Mouse (Mus musculus) adrenal gland (tissue): Measurements from ENCODE around the gene Chga.

ENCODE experiments used
- intact Hi-C: fragments of 180-260 bp; cut with DNase I; formaldehyde crosslinking; loops from one replicate; pipeline ENCODE4 v1.15.1; 2025
- long read RNA-seq, 2 experiments: library from polyadenylated mRNA; unstranded; transcript quantifications; one replicate each; pipeline ENCODE4 v2.0.0; 2020; ENCODE audit warnings: borderline replicate concordance in 1 of 2; ENCODE audit not compliant: insufficient replicate concordance in 1 of 2

Chga gene
- long read RNA-seq, experiment 1, transcript Chga-201 (8 exons, 1,883 nt): major isoform, 1,738 of 2,061 reads
- long read RNA-seq, experiment 1, partial matches to known transcripts: 235 of 2,061 reads
- long read RNA-seq, experiment 1, other reads (novel, unspliced or antisense): 88 of 2,061 reads
- long read RNA-seq, experiment 2, transcript Chga-201 (8 exons, 1,883 nt): major isoform, 1,611 of 2,171 reads
- long read RNA-seq, experiment 2, partial matches to known transcripts: 445 of 2,171 reads
- long read RNA-seq, experiment 2, other reads (novel, unspliced or antisense): 115 of 2,171 reads

DNA sequence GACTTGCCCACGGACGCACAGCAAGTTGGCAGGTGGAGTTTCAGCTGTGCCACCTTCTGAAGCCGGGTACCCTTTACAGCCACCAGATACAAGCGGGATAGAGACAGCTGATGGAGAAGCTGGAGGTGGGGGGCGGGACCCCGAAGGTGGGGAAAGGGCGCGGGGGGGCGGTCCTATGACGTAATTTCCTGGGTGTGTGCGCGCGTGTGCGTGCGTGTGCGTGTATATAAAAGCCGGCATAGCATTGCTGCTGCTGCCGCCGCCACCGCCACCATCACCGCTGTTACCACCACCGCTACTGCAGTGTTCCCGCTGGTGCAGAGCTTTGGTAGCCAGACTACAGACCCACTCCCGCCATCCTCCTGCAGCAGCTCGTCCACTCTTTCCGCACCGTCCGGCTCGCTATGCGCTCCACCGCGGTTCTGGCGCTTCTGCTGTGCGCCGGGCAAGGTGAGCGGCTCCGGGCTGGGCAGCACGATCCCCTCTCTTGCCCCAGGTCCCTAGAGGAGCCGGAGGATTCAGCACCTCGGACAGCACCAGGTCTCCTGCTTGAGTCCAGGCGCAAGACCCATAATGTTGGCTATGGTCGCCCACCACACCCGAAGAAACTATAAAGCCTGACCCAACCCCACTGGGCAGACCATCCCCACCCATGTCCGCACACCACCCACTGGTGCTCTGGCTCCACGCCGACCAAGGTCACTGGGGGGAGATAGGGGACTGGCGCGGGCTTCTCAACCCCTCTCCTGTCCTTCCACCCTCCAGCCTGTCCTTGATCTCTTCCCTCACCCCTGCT lies at the start of gene Chga:
Gene Chga, plus strand, starts transcription at position 249 of the 796 bp plus-strand sequence.
- intact Hi-C loops: no loop called here

DNA sequence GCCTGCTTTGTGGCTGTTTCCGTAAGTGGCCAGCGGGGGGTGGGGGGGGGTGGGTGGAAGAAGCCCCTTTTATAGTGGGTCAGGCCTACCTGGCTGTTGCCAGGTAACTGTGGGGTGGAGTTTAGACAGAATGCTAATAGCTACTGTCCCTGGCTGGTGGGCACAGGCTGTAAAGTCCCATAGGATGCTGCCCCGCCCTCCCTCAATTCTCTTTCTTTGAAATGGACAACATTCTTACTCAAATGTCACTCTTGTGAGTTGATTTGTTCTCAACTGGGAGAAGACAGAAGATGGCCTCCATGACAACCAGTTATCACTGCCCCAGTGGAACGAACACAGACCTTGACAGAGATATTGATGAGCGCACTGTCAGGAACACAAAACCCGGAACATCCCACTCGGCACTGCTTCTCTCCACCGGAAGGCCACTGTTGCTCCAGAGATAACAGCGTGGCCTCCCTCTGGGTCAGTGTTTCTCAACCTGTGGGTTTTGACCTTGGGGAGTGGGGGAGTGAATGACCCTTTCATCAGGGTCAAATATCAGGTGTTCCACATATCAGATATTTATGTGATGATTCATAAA lies 49.5 kb upstream of the Chga start:
- intact Hi-C loops: no loop called here

DNA sequence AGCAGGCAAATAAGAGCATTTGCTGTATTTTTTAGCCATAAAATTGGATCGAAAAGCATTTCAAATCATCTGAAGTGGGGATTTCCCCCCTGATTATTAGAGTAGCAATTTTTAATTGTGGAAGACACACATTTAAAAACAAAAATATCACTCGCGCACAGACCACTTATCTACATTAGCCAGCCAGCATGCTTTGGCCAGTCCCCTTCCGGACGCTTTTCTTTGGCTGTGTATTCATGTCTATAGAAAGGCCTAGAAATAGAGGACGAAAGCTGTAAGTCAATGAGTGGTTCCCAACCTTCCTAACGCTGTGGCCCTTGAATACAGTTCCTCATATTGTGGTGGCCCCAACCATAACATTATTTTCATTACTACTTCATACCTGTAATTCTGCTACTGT lies 48.8 kb upstream of the Chga start:
- intact Hi-C loops: no loop called here

DNA sequence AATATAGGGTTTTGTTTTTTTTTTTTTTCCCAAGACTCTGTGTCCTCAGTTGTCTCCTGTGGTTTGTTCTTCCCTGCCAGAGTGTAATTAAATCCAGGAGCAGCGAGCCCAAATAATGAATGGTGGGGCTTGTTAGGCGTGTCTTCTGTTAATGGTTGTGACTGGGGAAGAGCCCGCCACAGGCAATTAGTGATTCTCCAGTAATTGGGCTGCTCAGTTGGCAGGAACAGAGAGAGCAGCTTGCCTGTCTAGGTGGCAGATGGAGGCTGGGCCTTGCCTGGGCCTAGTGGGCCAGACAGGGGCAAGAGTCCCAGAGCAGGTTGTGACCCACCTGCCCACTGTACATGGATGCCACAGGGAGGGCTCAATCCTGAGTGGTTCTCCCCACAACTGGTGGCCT lies 43.4 kb upstream of the Chga start:
- intact Hi-C loops: no loop called here

DNA sequence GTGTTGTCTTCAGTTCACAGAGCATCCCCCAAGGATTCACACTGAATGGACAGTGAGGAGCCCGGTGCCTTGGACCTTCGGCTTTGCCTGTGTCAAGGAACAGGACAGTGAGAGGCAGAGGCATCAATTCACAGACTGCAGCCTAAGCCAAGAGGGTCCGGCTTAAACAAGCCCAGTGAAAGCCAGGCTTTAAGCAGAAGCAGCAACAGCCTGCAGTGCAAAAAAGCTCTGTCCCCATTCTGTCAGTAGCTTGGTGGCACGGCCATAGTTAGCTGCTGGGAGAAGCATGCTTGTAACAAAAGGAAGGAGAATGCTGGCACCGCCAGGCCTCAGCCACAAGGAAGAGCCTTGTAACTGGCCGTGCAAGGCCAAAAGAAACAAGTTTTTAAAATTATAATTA lies 40.6 kb upstream of the Chga start:
- intact Hi-C loops: no loop called here

DNA sequence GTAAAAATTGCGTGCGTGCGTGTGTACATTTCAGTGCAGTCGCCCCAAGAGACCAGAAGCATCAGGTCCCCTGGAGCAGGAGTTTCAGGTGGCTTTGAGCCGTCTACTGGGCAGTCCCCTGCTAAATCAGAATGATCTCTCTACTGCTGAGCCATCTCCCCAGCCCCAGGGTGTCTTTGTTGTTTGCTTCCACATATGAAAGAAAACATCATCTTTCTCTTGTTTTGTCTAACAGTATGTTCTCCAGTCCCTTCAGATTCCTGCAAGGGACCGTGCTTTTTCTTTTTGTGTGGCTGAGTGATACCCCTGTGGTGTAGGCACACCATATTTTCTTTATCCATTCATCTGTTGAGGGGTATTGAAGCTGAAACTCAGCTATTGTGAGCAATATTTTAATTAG lies 40.0 kb upstream of the Chga start:
- intact Hi-C loops: no loop called here

DNA sequence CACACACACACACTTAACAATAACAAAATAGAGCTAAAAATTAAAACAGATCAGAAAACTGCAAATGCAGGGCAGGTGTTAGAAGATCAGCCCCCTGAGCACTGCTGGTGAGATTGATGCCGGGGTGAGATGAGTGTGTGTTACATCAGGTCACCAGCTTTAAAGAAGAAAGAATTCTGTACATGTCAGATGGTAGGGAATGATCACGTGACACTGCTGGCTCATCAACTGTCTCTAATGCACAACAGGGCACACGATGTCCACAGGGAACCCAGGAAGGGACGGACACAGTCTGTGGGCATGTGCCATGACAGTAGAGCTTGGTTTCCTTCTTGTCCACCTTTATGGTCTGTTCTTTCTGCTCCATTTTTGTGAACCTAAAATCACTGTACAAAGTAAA lies 38.6 kb upstream of the Chga start:
- intact Hi-C loops: no loop called here

DNA sequence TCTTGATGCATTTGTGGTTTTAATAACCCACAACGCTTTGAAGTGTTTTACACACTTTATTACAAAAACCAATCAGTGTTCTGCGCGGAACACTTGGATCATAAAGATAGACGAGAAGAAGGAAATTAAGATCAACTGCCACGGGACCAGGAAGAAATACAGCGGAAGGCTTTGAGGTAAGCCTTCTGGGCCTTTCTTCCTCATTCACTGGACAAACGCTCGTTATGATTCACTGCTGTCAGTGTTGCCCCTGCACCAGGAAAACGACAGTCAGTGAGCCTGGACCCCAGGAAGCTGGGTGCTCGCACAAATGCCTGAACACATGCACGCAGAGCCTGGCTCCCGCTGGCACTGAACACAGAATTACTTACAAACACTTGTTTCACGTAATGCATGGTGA lies 37.1 kb upstream of the Chga start:
- intact Hi-C loops: no loop called here

DNA sequence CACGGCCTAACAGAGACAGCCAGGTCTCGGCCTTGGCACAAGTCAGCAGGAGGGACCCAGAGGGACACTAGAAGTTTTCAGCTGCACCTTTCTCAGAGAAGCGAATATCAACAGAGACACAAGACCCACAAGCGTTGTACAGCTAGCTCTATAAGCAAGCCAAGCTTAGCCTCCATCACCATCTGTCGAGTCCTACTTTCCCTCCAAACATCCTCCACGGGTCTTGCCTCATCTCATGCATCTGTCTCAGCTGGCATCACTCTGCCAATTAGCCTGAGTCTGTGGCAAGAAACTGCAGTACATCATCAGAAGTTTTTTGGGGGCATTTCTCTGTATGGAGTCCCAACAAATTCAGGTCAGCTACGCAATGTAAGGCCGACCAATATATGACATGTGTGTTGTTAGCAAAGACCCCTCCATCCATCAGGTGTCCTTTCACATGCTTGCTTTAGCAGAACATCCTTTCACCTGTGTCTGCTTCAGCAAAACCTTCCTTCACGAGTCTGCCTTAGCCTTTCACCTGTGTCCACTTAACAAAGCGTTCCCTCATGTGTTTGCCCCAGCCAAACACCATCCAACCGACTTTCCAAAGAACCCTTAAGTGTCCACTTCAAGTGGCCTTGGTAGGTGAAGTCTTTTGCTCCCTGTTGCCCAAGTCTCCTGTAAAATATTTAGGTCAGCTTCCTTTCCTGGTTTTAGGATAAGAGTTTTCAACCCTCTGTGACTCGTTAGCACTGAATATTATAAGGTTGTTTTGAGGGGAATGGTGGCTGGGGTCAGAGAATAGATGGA lies 34.6 kb upstream of the Chga start:
- intact Hi-C loops: loop anchor here (5.0 kb wide), 1 partner anchor 192 kb away; no protein-coding TSS in a partner anchor

DNA sequence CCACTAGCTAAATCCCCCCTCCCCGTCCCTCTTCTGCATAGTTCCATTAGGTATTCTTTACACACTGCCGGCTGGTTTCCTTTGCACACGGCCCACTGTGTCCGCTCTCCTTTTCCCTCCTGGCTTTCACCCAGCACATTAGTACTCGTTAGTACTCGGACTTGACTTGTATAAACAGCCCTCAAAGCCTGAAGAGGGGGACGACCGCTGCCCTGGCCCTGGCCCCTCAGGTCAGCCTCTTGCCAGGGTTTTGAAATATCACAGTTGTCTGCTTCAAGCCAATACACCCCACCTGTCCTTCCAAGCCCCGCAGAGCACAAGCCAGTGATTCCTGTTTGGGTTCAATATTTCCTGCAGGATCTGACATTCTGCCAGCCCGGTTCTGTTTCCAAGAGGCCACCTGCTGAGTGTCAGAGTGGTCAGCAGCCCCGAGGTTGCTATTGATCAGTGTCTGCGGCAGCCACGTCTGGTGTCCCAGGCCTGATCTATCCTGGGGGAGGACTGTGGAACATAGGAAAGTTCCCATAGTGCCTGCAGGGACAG lies 32.9 kb upstream of the Chga start:
- intact Hi-C loops: loop anchor here (5.0 kb wide), 1 partner anchor 190 kb away; no protein-coding TSS in a partner anchor

DNA sequence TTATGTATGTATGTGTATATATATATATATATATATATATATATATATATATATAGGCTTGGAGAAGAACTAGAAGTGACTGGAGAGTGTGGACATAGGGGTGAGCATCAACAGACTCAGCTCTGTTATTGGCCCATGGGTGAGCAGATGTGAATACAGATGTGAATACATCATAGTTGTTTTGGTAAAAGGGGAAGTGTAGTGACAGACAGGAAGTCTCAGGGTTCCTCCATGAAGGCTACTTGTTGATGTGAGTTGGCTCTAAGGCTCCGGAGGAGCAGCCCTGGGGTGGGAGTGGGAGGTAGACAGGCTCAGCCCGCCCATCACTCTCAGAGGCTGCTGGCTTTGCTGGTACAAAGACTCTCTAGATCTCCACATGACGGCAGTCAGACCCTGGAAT lies 30.6 kb upstream of the Chga start:
- intact Hi-C loops: loop anchor here (5.0 kb wide), 1 partner anchor 188 kb away; no protein-coding TSS in a partner anchor

DNA sequence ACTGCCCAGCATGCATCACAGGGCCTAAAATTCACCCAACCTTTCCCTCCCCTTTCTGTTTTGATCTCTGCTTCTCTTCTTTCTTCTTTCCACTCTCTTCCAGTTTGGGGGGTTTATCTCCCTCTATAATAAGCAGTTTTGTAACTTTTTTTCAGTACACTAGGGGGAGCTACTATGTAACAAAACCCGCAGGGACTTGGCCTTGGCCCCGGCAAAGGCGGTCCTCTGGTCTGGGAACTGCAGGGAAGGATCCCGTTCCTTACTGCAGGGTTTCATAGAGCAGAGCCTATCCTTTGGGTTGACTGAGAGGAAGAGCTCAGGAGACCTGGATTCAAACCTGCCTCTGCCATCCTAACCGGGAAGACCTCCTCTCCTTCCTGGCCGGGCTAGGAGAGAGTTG lies 30.0 kb upstream of the Chga start:
- intact Hi-C loops: loop anchor here (5.0 kb wide), 1 partner anchor 188 kb away; no protein-coding TSS in a partner anchor

DNA sequence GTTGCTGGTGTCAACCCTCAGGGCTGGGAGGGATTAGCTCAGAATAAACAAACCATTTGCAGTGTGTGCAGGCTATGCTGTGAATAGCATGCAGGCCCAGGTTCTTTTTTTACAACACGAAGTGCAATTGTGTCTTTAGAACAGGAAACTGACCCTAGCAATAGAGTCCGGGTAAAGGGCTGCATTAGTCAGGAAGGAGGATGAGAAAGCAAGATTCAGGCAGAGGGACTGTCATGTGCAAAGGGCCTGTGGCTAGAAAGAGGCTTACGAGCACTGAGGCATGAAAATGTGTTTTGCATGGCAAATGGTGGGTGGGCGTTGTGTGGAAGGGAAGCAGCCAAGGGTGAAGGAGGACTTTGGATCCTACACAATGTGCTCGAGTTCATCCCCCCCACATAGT lies 26.8 kb upstream of the Chga start:
- intact Hi-C loops: no loop called here

DNA sequence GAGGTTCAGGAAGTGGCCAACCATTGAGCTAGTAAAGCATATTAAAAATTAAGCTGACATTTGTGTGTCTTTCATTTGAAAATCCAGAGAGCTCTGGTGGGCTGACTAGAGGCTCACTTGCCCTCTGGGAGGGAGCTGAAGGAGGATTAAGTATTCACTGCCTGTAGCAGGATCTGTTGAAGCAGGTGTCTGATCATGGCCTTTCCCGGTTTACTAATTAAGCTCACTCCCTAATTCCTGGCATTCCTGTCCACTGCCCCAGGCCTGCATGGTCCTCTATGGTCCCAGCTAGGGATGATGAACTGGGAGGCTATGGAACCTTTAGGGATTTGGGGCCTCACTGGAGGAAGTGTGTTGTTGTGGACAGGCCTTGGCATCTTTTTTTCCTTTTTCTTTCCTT lies 19.0 kb upstream of the Chga start:
- intact Hi-C loops: no loop called here

DNA sequence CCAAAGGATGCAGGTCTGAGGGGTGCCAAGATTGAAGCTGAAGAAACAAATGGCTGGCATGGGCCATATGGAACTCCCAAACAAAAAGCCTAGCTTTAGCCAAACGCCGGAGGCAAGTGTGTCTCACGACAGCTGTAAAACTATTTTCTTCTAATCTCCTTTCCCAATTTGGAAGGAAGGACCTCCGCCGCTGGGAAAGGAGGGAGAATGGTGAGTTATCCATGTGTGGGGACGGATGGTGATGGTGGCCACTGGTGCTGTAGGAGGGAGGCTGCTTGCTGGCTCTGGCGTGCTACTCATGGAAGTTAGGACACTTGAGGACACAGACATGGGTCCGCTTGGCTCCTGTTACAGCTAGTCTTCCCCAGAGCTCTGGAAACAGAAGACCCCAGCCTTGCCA lies 14.5 kb upstream of the Chga start:
- intact Hi-C loops: no loop called here

DNA sequence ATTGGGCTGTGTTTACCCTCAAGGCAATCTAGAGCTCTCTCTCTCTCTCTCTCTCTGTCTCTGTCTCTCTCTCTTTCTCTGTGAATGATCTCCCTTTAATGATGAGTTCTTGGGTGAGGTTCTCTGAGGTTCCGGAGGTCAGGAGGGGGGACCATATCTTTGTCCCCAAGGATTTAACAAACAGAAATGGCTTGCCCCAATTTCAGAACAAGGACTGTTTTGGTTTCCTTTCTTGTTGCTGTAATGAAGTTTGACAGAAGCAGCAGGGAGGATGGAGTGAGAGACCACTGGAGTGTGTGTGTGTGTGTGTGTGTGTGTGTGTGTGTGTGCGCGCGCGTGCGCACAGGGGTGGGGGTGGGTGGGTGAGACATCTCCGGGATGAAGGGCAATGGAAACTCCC lies 13.6 kb upstream of the Chga start:
- intact Hi-C loops: no loop called here

DNA sequence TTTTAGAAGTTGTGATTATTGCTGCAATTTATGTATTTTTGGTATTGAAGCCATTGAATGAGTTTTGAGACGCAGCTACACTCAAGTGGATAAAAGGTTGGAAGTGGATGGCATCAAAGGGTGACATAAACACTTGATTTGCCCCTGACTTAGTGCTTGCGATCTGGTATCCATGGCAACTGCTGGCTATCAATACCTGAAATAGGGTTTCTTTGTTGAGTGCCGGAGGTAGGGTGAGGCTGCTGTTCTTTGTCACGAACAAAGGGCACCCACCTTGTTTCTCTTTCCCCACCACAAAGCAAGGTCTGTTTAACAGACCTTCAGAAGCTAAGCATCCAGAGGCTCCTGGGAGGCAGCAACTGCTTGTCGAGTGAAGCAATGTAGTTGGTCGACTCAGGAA lies 9.6 kb upstream of the Chga start:
- intact Hi-C loops: no loop called here

DNA sequence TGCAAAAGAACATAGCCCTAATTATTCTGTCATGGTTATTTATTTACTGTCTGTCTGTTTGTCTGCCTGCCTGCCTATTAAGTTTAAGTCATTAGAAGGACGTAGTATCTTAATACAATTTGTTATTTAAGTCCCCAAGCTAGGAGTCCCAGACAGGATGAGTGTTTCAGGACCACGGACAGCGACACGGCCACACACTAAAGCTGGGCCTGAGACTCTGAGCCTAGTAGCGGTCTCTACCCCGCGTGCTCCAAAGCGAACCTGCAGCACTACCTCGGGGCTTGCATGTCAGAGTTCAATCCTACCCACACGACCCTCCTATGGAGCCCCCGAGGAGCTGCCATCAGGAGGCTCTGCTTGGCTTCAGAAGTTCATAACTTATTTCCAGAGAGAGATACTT lies 4.2 kb upstream of the Chga start:
- intact Hi-C loops: no loop called here

DNA sequence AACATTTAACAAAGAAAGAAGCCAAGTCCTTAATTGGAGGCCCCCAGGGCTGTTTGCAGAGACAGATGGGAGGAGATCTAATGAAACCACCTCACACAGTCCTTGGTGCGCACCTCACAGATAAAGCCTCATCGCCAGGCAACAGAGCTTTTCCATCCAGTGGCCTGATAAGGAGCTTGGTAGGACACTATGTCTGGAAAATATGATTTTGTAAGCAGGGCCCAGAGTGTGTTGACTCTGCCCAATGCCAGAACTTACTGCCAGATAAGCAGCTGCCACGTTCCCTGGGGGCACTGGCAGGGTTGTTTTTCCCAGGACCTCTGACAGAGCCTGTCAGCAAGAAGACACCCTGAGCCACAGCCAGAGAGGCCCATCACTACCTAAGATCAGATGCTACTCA lies 3.6 kb upstream of the Chga start:
- intact Hi-C loops: no loop called here

DNA sequence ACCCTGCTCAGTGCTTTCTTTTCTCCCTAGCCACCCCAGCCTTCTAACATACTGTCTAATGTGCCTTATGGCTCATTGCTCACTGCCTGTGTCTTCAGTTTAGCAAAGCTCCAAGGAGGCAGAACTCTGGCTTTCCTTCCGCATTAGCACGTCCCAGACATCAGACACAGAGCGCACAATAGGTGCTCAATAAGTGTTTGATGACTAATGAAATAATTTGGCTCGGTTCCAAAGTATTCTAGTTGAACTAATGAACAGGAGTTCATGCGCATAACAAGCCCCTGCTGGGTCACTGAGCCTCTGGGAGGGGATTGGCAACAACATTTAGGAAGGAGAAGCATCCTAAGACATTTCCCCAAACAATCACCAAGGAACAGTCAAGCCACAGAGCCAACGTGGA lies 2.8 kb upstream of the Chga start:
- intact Hi-C loops: no loop called here

DNA sequence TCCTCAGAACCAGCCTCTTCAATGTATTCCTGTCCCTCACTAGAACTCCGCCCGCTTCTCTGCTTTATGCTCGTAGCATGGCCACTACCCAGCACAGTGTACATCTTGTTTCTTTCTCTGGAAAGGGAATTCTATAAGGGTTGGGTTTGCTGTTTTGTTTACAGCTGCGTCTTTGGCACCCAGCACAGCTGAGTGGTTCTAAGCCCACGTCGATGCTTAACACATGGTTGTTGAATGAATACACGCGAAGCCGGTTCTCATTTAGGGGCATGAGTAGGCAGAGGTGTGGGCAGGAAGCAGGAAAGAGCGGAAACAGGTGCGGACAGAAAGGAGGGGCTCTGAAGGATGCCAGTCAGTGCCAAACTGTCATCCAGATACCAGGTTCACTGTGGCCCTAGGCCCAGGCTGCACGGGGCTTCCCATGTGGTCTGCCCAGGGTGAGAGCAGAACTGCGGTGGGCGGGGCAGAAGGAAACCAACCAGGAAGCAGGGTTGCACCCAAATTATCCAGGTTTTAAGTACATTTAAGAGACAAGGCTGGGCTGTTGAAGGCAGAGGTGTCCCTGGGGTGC lies 979 bp upstream of the Chga start:
- intact Hi-C loops: no loop called here
